Mouse (Mus musculus): Measurements from ENCODE around the gene Myct1. TPM values are rescaled to one million over a fixed set of nuclear protein-coding genes. Genes with fewer than 3 reads are reported as not detected.

The Myct1 gene
- 1.5 and 2.0 TPM in 2 replicates for polyA plus RNA-seq (2016; fragmentation: Nextera tagmentation; extraction: Ambion mirVana)

DNA sequence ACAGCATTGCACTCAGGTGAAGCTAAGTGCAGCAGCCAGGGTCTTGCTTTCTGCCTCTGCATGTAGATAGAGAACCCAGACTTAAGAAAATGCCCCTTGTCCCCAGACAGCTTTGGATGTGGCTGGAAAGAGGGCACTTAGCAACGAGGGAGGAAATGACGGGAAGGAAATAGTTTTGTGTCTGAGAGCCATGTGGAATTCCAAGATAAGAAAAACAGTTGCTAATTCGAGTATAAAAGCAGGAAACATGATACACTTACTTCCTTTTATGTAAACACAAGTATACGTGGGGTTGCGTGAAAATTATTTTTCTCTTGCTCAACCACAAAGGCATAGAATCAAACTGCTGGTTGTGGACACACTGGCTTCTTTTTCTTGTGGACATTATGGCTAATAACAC lies at the start of gene Myct1:
TSS of gene Myct1 (plus strand) at position 312 of the 400 bp plus-strand sequence.
- Histone ChIP-seq H3K4me1 (no peaks in the 10 kb centered on the region), H3K9me3 (no peaks in the 10 kb centered on the region), H3K36me3 (replicated peaks) (no peaks in the 10 kb centered on the region), H3K27me3 (replicated peaks; ENCODE audit: low read depth, poor library complexity, severe bottlenecking) (no peaks in the 10 kb centered on the region), H3K4me3 (no peak within 1 kb of the TSS), H3K27ac (replicated peaks) (no peak within 1 kb of the TSS)
- WGBS: 46% methylated on average over 5 of the region's 5 CpGs
- no peak for DNase-seq (ENCODE audit: low spot score)

DNA sequence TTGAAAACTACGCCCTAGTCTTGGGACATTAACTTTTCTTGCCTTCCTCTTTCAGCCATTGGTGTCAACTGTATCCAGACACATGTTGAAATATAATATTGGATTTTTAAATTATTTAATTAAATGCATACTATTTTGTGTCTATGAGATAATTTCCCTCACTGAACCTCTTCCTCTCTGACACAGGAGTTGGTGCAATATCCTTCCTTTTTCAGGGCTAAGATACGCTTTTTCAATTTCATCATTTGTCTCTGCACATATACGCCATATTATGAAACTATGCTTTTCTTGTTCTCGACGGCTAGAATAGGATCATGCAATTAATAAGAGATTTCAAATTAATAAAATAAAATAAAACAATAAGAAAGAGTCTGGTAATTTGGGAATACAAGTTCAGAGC lies 47.1 kb upstream of the Myct1 start:
- Histone ChIP-seq H3K27ac (replicated peaks) (no peak overlapping the region), H3K9me3 (no peaks in the 10 kb centered on the region), H3K36me3 (replicated peaks) (no peaks in the 10 kb centered on the region), H3K27me3 (replicated peaks; ENCODE audit: low read depth, poor library complexity, severe bottlenecking) (peaks cover 20% of the 10 kb centered on the region), H3K4me3 (no peak overlapping the region), H3K4me1 (peaks cover 14% of the 10 kb centered on the region)
- WGBS: 94% methylated on average over 5 of the region's 5 CpGs
- no peak for DNase-seq (ENCODE audit: low spot score)

DNA sequence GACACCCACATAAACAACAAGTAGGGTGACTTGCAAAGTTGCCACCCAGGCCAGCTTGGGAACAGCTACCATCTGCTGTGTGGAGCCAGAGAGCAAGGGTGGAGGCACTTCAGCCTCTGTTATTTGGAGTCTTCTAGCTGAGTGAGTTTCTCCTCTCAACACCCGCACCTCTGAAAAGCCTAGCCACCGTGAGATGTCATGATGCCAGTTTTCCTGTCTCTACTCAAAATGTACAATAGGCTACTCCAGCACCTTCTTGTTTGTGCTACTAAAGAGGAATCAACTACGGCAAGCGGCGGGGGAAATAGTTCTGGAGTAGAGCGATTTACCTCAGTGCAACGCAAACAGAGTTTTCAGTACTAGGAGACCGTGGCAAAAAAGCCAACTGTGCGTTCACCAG lies 45.8 kb upstream of the Myct1 start:
- Histone ChIP-seq H3K4me3 (no peak overlapping the region), H3K27ac (replicated peaks) (no peak overlapping the region), H3K36me3 (replicated peaks) (no peaks in the 10 kb centered on the region), H3K9me3 (no peaks in the 10 kb centered on the region), H3K27me3 (replicated peaks; ENCODE audit: low read depth, poor library complexity, severe bottlenecking) (peaks cover 20% of the 10 kb centered on the region), H3K4me1 (peaks cover 14% of the 10 kb centered on the region)
- 92% methylated on average over 9 of the region's 9 CpGs for WGBS
- DNase-seq (ENCODE audit: low spot score): no peak

DNA sequence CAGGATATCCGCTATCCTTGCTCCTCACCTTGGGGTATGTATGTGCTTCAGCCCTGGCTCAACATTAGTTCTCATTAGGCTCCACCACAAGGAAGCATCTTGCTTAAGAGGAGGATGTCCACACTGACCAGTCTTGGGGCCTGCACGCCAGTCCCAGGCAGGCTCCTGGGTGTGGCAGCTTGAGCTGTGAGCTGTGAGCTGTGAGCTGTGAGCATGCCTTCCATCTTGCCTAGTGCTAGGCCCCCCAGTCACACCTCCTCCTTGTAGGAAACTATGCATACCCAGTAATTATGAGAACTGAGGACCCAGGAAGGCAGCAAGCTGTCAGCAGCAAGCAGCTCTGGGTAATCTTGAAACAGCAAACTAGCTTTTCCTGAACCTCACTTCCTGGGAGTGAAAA lies 44.9 kb upstream of the Myct1 start:
- no peak overlapping the region for H3K27ac ChIP-seq (replicated peaks)
- no peaks in the 10 kb centered on the region for H3K36me3 ChIP-seq (replicated peaks)
- H3K4me1 ChIP-seq: peaks cover 14% of the 10 kb centered on the region
- 70% methylated on average over 2 of the region's 2 CpGs for WGBS
- no peaks in the 10 kb centered on the region for H3K9me3 ChIP-seq
- H3K4me3 ChIP-seq: no peak overlapping the region
- no peak for DNase-seq (ENCODE audit: low spot score)
- H3K27me3 ChIP-seq (replicated peaks; ENCODE audit: low read depth, poor library complexity, severe bottlenecking): peaks cover 20% of the 10 kb centered on the region

DNA sequence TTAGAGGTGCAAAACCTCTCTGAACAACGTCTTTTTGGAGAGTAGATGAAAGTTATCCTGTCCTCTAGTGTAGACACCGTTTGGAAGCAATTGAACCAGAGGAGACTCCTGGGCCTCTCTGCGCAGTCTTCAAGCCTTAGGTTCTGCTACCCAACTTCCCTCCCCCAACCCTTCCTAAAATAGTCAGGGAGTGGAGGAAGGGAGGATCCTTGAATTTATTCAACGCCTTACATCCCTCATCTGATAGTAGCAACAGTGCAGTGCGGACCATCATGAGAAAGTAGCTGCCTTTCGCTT lies 43.8 kb upstream of the Myct1 start:
- Histone ChIP-seq H3K4me1 (peaks cover 14% of the 10 kb centered on the region), H3K27me3 (replicated peaks; ENCODE audit: low read depth, poor library complexity, severe bottlenecking) (peaks cover 20% of the 10 kb centered on the region), H3K27ac (replicated peaks) (no peak overlapping the region), H3K4me3 (peak overlapping the region; percentile 62), H3K9me3 (no peaks in the 10 kb centered on the region), H3K36me3 (replicated peaks) (no peaks in the 10 kb centered on the region)
- WGBS: 6% methylated on average over 6 of the region's 6 CpGs
- DNase-seq (ENCODE audit: low spot score): no peak

DNA sequence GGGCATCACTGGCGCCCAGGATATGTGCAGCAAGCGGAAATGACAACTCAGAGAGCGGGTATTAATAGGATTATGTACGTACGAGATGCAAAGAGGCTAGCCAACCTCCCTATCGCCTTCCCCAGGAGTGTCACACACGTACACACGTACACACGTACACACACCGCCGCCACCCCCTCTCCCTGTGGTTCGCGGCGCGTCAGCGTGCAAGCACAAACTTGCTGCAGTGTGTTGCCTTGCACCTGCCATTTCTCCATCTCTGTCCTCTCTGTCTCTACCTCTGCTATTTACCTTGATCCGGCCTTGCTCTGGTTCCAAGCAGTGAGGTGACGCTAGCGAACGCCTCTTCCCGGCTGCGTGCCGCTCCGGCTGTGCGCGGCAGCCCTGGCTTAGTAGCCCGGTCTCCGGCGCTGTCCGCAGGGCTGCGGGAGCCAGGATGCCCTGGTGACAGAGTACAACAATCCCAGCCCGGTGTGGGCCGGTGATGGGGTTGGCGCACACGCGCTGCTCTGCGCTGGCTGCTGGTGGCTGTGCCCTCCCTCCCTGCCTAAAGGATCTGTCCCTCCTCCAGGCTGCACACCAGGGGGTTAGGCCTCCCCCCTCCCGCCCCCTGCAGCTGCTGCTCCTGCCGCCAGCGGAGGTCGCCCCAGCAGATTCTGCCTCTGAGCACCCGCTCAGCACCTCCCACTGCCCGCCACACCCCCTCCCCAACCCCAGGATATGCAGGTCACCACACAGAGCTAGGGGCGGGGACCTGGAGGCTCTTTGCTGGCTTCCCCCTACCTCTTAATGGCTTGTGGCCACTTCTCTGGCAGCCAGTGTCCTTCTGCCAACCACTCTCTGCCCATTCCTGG lies 43.2 kb upstream of the Myct1 start:
- Histone ChIP-seq H3K27ac (replicated peaks) (no peak overlapping the region; the same call in 1 of the 2 replicates), H3K27me3 (replicated peaks; ENCODE audit: low read depth, poor library complexity, severe bottlenecking) (peaks cover 20% of the 10 kb centered on the region), H3K9me3 (no peaks in the 10 kb centered on the region), H3K4me1 (peaks cover 14% of the 10 kb centered on the region), H3K4me3 (peak overlapping the region; percentile 62), H3K36me3 (replicated peaks) (no peaks in the 10 kb centered on the region)
- WGBS: under 1% methylated on average over 44 of the region's 44 CpGs
- DNase-seq (ENCODE audit: low spot score): peak; percentile 75

DNA sequence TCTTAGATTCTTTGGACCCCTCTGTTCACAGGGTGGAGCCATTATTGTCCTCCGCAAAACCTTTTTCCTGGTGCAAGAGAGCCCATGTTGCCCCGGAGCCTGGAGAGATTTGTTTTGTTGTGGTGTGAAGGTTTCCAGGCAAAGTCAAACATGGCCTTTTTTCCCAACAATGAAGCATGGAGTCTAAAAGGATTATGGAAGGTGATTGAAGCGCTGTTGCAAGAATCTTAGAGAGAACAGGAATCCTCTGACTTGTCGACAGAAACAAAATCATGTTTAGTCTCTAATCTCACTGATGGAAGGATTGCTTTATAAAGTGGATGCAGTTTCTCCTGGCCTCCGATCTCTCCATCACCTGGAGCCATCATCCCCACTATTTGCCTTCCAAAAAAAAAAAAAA lies 42.2 kb upstream of the Myct1 start, which contains the start of gene Syne1:
TSS of gene Syne1 (minus strand) at position 101 of the 400 bp plus-strand sequence.
- Histone ChIP-seq H3K4me3 (peak within 1 kb of the TSS; percentile 62), H3K9me3 (no peaks in the 10 kb centered on the region), H3K27me3 (replicated peaks; ENCODE audit: low read depth, poor library complexity, severe bottlenecking) (peaks cover 20% of the 10 kb centered on the region), H3K4me1 (peaks cover 14% of the 10 kb centered on the region), H3K36me3 (replicated peaks) (no peaks in the 10 kb centered on the region), H3K27ac (replicated peaks) (no peak within 1 kb of the TSS; the same call in 1 of the 2 replicates)
- WGBS: 70% methylated on average over 5 of the region's 5 CpGs
- no peak for DNase-seq (ENCODE audit: low spot score)

DNA sequence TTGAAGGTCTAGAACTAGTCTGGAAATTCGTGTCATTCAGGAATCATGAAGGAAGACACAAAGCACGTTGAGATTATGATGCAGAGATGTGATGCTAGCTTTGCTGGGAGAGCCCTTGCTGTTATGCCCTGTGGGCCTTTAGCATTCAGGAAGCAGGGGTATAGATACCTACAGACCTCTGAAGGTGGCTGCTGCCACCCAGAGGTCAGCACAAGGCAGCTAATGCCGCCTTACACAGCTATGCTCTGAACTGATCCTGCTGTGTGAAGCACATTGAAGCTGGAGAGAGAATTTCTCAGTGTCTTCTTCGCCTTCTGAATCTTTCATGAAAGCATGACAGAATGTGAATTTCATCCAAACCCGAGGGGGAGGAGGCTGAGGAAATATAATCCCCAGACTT lies 38.6 kb upstream of the Myct1 start:
- H3K9me3 ChIP-seq: no peaks in the 10 kb centered on the region
- 22% methylated on average over 5 of the region's 5 CpGs for WGBS
- no peak overlapping the region for H3K27ac ChIP-seq (replicated peaks)
- H3K4me3 ChIP-seq: no peak overlapping the region
- DNase-seq (ENCODE audit: low spot score): peak; percentile 11
- H3K4me1 ChIP-seq: peaks cover 11% of the 10 kb centered on the region
- no peaks in the 10 kb centered on the region for H3K36me3 ChIP-seq (replicated peaks)
- H3K27me3 ChIP-seq (replicated peaks; ENCODE audit: low read depth, poor library complexity, severe bottlenecking): peaks cover 10% of the 10 kb centered on the region

DNA sequence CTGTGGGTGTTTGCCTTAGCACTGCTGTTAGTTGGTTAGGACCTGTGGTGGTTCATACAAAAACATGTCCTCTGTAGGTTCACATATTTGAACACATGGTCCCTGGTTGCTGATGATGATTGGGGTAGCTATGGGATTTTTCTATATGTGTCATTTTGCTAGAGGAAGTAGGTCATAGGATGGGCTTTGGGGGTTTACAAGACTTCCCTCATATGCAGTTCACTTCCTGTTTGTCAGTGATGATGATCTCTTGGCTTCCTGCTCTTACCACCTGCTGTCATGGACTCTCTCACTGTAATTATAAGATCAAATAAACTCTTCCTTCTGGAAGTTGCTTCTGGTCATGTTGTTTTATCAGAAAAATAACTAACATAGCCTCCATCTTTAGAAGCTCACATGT lies 34.8 kb upstream of the Myct1 start:
- no peaks in the 10 kb centered on the region for H3K36me3 ChIP-seq (replicated peaks)
- no peak for DNase-seq (ENCODE audit: low spot score)
- no peak overlapping the region for H3K27ac ChIP-seq (replicated peaks)
- no peak overlapping the region for H3K4me3 ChIP-seq
- H3K27me3 ChIP-seq (replicated peaks; ENCODE audit: low read depth, poor library complexity, severe bottlenecking): no peaks in the 10 kb centered on the region
- no peaks in the 10 kb centered on the region for H3K9me3 ChIP-seq
- H3K4me1 ChIP-seq: no peaks in the 10 kb centered on the region

DNA sequence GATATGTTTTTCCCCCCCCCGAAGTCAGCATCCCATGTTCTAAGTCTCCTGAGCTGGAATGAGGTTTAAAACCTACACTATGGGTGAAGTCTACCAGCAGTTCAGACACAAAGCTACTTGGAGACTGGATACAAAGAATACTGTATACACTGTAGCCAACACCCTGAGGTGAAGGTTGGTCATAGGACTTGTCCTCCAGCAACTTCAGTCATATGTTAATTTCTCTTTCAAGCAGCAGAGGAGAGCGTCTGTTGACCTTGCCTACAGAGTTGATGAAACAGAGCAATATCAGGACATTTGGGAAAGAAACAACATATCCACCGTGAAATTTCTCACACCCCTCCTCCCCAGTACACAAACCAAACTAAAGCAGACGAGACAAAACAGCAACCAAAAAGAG lies 33.0 kb upstream of the Myct1 start:
- Histone ChIP-seq H3K36me3 (replicated peaks) (no peaks in the 10 kb centered on the region), H3K27ac (replicated peaks) (no peak overlapping the region), H3K4me3 (no peak overlapping the region), H3K4me1 (no peaks in the 10 kb centered on the region), H3K9me3 (no peaks in the 10 kb centered on the region), H3K27me3 (replicated peaks; ENCODE audit: low read depth, poor library complexity, severe bottlenecking) (no peaks in the 10 kb centered on the region)
- no peak for DNase-seq (ENCODE audit: low spot score)
- WGBS: 77% methylated on average over 4 of the region's 4 CpGs

DNA sequence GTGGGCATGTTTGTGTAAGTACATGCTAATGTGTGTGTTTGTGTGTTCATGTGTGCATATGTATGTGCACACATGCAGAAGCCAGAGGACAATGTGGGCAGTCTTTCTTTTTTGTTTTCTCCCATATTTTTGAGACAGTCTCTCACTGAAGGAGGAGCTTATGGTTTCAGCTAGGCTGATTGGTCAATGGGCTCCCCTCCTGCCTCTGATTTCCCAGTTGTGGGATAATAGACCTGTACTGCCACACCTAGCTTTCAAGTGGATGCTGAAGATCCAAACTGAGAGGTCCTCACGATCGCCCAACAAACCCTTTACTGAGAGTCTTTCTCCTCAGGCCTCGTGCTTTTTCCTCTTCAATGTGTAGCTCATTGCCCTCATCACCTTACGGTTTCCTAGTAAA lies 31.9 kb upstream of the Myct1 start:
- 87% methylated on average over 4 of the region's 4 CpGs for WGBS
- DNase-seq (ENCODE audit: low spot score): no peak

DNA sequence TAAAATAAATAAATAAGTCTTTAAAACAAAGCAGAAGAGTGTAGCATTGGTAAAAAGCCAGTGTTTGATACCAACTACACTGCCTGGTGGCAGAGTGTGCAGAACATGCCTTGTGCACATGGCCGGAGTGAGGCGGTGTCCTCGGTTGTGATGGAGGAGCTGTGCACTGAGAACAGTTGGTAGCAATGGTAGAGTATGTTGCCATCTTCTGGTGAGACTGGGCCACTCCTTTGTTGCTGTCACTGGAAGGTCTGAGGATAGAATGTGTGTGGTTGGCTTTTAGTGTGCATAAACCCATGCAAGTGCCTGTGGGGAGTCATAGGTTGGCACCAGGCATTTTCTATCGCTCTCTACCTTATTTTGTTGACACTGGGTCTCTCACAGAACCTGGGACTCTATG lies 24.6 kb upstream of the Myct1 start:
- Histone ChIP-seq H3K36me3 (replicated peaks) (no peaks in the 10 kb centered on the region), H3K4me3 (no peak overlapping the region), H3K9me3 (no peaks in the 10 kb centered on the region), H3K27ac (replicated peaks) (no peak overlapping the region), H3K27me3 (replicated peaks; ENCODE audit: low read depth, poor library complexity, severe bottlenecking) (no peaks in the 10 kb centered on the region), H3K4me1 (no peaks in the 10 kb centered on the region)
- 88% methylated on average over 4 of the region's 4 CpGs for WGBS
- no peak for DNase-seq (ENCODE audit: low spot score)

More for the DNA sequence above, 31.9 kb upstream of the Myct1 start:
- H3K27ac ChIP-seq (replicated peaks): no peak overlapping the region
- no peaks in the 10 kb centered on the region for H3K4me1 ChIP-seq
- H3K36me3 ChIP-seq (replicated peaks): no peaks in the 10 kb centered on the region
- H3K27me3 ChIP-seq (replicated peaks; ENCODE audit: low read depth, poor library complexity, severe bottlenecking): no peaks in the 10 kb centered on the region
- no peak overlapping the region for H3K4me3 ChIP-seq
- no peaks in the 10 kb centered on the region for H3K9me3 ChIP-seq

DNA sequence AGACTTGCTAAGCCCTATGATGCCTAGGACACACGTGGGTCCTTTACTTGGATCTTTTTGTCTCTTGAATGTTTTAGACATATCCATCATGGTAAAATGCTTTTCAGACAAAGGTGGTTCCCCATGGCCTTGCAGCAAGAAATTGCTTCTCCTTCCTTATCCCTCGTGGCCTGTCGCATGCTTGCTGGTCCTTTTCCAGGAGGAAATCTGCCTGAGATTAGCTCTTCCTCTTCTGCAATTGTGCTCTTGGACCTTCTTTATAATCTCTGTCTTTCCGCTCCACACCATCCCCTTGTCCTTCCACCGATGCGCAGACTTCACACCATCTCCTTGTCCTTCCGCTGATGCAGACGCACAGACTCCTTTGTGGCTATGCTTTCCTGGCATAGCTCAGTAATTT lies 23.5 kb upstream of the Myct1 start:
- H3K4me3 ChIP-seq: no peak overlapping the region
- H3K27ac ChIP-seq (replicated peaks): no peak overlapping the region
- no peaks in the 10 kb centered on the region for H3K36me3 ChIP-seq (replicated peaks)
- no peaks in the 10 kb centered on the region for H3K27me3 ChIP-seq (replicated peaks; ENCODE audit: low read depth, poor library complexity, severe bottlenecking)
- 90% methylated on average over 8 of the region's 8 CpGs for WGBS
- DNase-seq (ENCODE audit: low spot score): no peak
- no peaks in the 10 kb centered on the region for H3K9me3 ChIP-seq
- no peaks in the 10 kb centered on the region for H3K4me1 ChIP-seq

All from embryonic facial prominence, embryonic 10.5 days (tissue).